Mouse (Mus musculus) heart, postnatal 36 days (tissue): Measurements from ENCODE around the gene Topors. TPM values are rescaled to one million over a fixed set of nuclear protein-coding genes. Genes with fewer than 3 reads are reported as not detected.
"Not testable (repeated sequence)": the region's sequence is repeated elsewhere in the genome, so short reads cannot be mapped to it uniquely, and the experiment has no call there.

Experiments
- DNase-seq, 2 experiments: peaks; one replicate each; pipeline ENCODE4 v3.0.0; 2021 to 2022
- intact Hi-C: fragments of 180-260 bp; cut with DNase I; formaldehyde crosslinking; loops from one replicate; pipeline ENCODE4 v1.15.1; 2025
- total RNA-seq, 2 experiments: library from RNA; stranded (reverse); gene quantifications; 2 replicates each; pipeline ENCODE4 v1.2.3; 2021

The Topors gene
- total RNA-seq = 10 to 100 TPM; 11.2 to 12.7 TPM

GRCm38 (mm10) chr4:40269430-40270032, at the start of gene Topors, which contains the start of gene Smim27:
Gene Topors, minus strand, starts transcription at chr4:40269850.
Gene Smim27, plus strand, starts transcription at chr4:40269579.
- peak; percentile 93 to 97 for DNase-seq
- intact Hi-C loops = loop anchor here (1.0 to 2.0 kb wide), 3 partner anchors 9 to 127 kb away; partner anchors contain the start of genes Aco1 and Ddx58

GRCm38 (mm10) chr4:40317404-40317803, 47.8 kb upstream of the Topors start:
- intact Hi-C loops = no loop called here
- no peak for DNase-seq

GRCm38 (mm10) chr4:40313026-40313425, 43.4 kb upstream of the Topors start:
- intact Hi-C loops = no loop called here
- no peak for DNase-seq

GRCm38 (mm10) chr4:40312213-40312612, 42.6 kb upstream of the Topors start:
- DNase-seq = no peak
- intact Hi-C loops = no loop called here

GRCm38 (mm10) chr4:40310796-40311383, 41.2 kb upstream of the Topors start:
- no peak for DNase-seq
- intact Hi-C loops = no loop called here

- DNase-seq = no peak
- intact Hi-C loops = no loop called here
These were observed 40.0 kb upstream of the Topors start for GRCm38 (mm10) chr4:40309682-40310081.

GRCm38 (mm10) chr4:40302445-40303125, 32.9 kb upstream of the Topors start:
- DNase-seq = no peak
- intact Hi-C loops = no loop called here

- intact Hi-C loops = loop anchor here (1.0 kb wide), 1 partner anchor 381 kb away; no protein-coding TSS in a partner anchor
- DNase-seq = peak; percentile 70 to 72
These were observed 31.6 kb upstream of the Topors start for GRCm38 (mm10) chr4:40301076-40301789.

GRCm38 (mm10) chr4:40299169-40299568, 29.5 kb upstream of the Topors start:
- intact Hi-C loops = no loop called here
- DNase-seq = no peak

GRCm38 (mm10) chr4:40291511-40291910, 21.9 kb upstream of the Topors start:
- intact Hi-C loops, DNase-seq: not testable (repeated sequence)

- intact Hi-C loops = no loop called here
- no peak for DNase-seq
These were observed 19.4 kb upstream of the Topors start for GRCm38 (mm10) chr4:40289046-40289445.

- intact Hi-C loops = no loop called here
- no peak for DNase-seq
These were observed 17.8 kb upstream of the Topors start for GRCm38 (mm10) chr4:40287415-40287814.

GRCm38 (mm10) chr4:40285582-40285981, 15.9 kb upstream of the Topors start:
- peak; percentile 62 to 72 for DNase-seq
- intact Hi-C loops = loop anchor here (1.0 kb wide), 1 partner anchor 151 kb away; no protein-coding TSS in a partner anchor

GRCm38 (mm10) chr4:40279276-40279900, 9.7 kb upstream of the Topors start, which contains the start of gene Ndufb6:
Gene Ndufb6, minus strand, starts transcription at chr4:40279421.
- intact Hi-C loops = loop anchor here (2.0 kb wide), 1 partner anchor 137 kb away; the partner anchor contains the start of gene Aco1
- DNase-seq = peak; percentile 95

GRCm38 (mm10) chr4:40278880-40279275, 9.2 kb upstream of the Topors start:
- no peak for DNase-seq
- intact Hi-C loops = loop anchor here (1.0 to 2.0 kb wide), 2 partner anchors 10 to 136 kb away; partner anchors contain the start of genes Aco1, Smim27 and Topors

- intact Hi-C loops = loop anchor here (1.0 to 2.0 kb wide), 3 partner anchors 9 to 126 kb away; partner anchors contain the start of genes Aco1 and Ddx58
- no peak for DNase-seq
These were observed 815 bp downstream of the Topors start for GRCm38 (mm10) chr4:40268835-40269234.

- peak; percentile 90 to 93 for DNase-seq
- intact Hi-C loops = loop anchor here (2.0 kb wide), 1 partner anchor 126 kb away; the partner anchor contains the start of gene Aco1
These were observed 1.3 kb downstream of the Topors start for GRCm38 (mm10) chr4:40268204-40268813.

GRCm38 (mm10) chr4:40267681-40268080, 2.0 kb downstream of the Topors start:
- DNase-seq = no peak
- intact Hi-C loops = loop anchor here (2.0 kb wide), 1 partner anchor 125 kb away; the partner anchor contains the start of gene Aco1

GRCm38 (mm10) chr4:40264321-40264720, 5.3 kb downstream of the Topors start:
- intact Hi-C loops = no loop called here

More at GRCm38 (mm10) chr4:40264321-40264720, 5.3 kb downstream of the Topors start:
- no peak for DNase-seq
